Mouse (Mus musculus): ENCODE measurements around the gene Thrb. TPM values are rescaled to one million over a fixed set of nuclear protein-coding genes. Genes with fewer than 3 reads are reported as not detected.

The Thrb gene
- polyA plus RNA-seq, 1 experiment from 2014 or later, result 6.4 TPM

- Histone ChIP-seq H3K4me1 (ENCODE audit: insufficient read depth) (no peaks in the 10 kb centered on the region), H3K4me2 (ENCODE audit: low read depth, low read length) (no peak overlapping the region), H3K9ac (replicated peaks) (no peak overlapping the region), H3K36me3 (replicated peaks; ENCODE audit: insufficient read depth, low read length) (no peaks in the 10 kb centered on the region), H3K4me3 (ENCODE audit: low read depth, low read length) (no peak overlapping the region), H3K27ac (ENCODE audit: low read depth) (no peak overlapping the region), H3K27me3 (ENCODE audit: insufficient read depth, low read length) (no peaks in the 10 kb centered on the region), H3K9me3 (ENCODE audit: low read length) (no peaks in the 10 kb centered on the region)
- DNase-seq, result no peak
- ATAC-seq, result no peak
- 49% methylated on average over 2 of the region's 2 CpGs for WGBS (ENCODE audit: insufficient replicate concordance)
- TF ChIP-seq EP300 (IDR thresholded peaks at IDR 0.05; ENCODE audit: low read depth), result no peak
- no peak for TF ChIP-seq CTCF (IDR thresholded peaks at IDR 0.05; ENCODE audit: low read depth)
Observed at GRCm38 (mm10) chr14:17903121-17903520, 243.1 kb downstream of the Thrb start.

GRCm38 (mm10) chr14:17904554-17904953, 244.5 kb downstream of the Thrb start:
- ATAC-seq (no peak), DNase-seq (no peak)
- no peaks in the 10 kb centered on the region for H3K27me3 ChIP-seq (ENCODE audit: insufficient read depth, low read length)
- no peaks in the 10 kb centered on the region for H3K4me1 ChIP-seq (ENCODE audit: insufficient read depth)
- H3K4me2 ChIP-seq (ENCODE audit: low read depth, low read length), result no peak overlapping the region
- no peak overlapping the region for H3K9ac ChIP-seq (replicated peaks)
- H3K9me3 ChIP-seq (ENCODE audit: low read length), result no peaks in the 10 kb centered on the region
- H3K4me3 ChIP-seq (ENCODE audit: low read depth, low read length), result no peak overlapping the region
- H3K27ac ChIP-seq (ENCODE audit: low read depth), result no peak overlapping the region
- TF ChIP-seq CTCF (IDR thresholded peaks at IDR 0.05; ENCODE audit: low read depth) (peak; percentile 53), EP300 (IDR thresholded peaks at IDR 0.05; ENCODE audit: low read depth) (no peak)
- no peaks in the 10 kb centered on the region for H3K36me3 ChIP-seq (replicated peaks; ENCODE audit: insufficient read depth, low read length)
- 52% methylated on average over 1 of the region's 1 CpGs for WGBS (ENCODE audit: insufficient replicate concordance)

GRCm38 (mm10) chr14:17905627-17906026, 245.6 kb downstream of the Thrb start:
- ATAC-seq, result no peak
- Histone ChIP-seq H3K9ac (replicated peaks) (no peak overlapping the region), H3K27ac (ENCODE audit: low read depth) (no peak overlapping the region), H3K27me3 (ENCODE audit: insufficient read depth, low read length) (no peaks in the 10 kb centered on the region), H3K9me3 (ENCODE audit: low read length) (no peaks in the 10 kb centered on the region), H3K4me1 (ENCODE audit: insufficient read depth) (no peaks in the 10 kb centered on the region), H3K4me3 (ENCODE audit: low read depth, low read length) (no peak overlapping the region), H3K4me2 (ENCODE audit: low read depth, low read length) (no peak overlapping the region), H3K36me3 (replicated peaks; ENCODE audit: insufficient read depth, low read length) (no peaks in the 10 kb centered on the region)
- WGBS (ENCODE audit: insufficient replicate concordance), result 29% methylated on average over 3 of the region's 3 CpGs
- TF ChIP-seq CTCF (IDR thresholded peaks at IDR 0.05; ENCODE audit: low read depth), result no peak
- no peak for TF ChIP-seq EP300 (IDR thresholded peaks at IDR 0.05; ENCODE audit: low read depth)
- no peak for DNase-seq

- ATAC-seq (no peak), DNase-seq (no peak)
- no peak for TF ChIP-seq CTCF (IDR thresholded peaks at IDR 0.05; ENCODE audit: low read depth)
- TF ChIP-seq EP300 (IDR thresholded peaks at IDR 0.05; ENCODE audit: low read depth), result no peak
- Histone ChIP-seq H3K27me3 (ENCODE audit: insufficient read depth, low read length) (no peaks in the 10 kb centered on the region), H3K9ac (replicated peaks) (no peak overlapping the region), H3K9me3 (ENCODE audit: low read length) (no peaks in the 10 kb centered on the region), H3K27ac (ENCODE audit: low read depth) (no peak overlapping the region), H3K4me3 (ENCODE audit: low read depth, low read length) (no peak overlapping the region), H3K4me2 (ENCODE audit: low read depth, low read length) (no peak overlapping the region), H3K4me1 (ENCODE audit: insufficient read depth) (no peaks in the 10 kb centered on the region), H3K36me3 (replicated peaks; ENCODE audit: insufficient read depth, low read length) (no peaks in the 10 kb centered on the region)
- 62% methylated on average over 4 of the region's 4 CpGs for WGBS (ENCODE audit: insufficient replicate concordance)
Observed at GRCm38 (mm10) chr14:17906931-17907330, 246.9 kb downstream of the Thrb start.

GRCm38 (mm10) chr14:17911157-17911556, 251.1 kb downstream of the Thrb start:
- ATAC-seq, result no peak
- 56% methylated on average over 3 of the region's 3 CpGs for WGBS (ENCODE audit: insufficient replicate concordance)
- Histone ChIP-seq H3K9me3 (ENCODE audit: low read length) (no peaks in the 10 kb centered on the region), H3K4me2 (ENCODE audit: low read depth, low read length) (no peak overlapping the region), H3K4me1 (ENCODE audit: insufficient read depth) (no peaks in the 10 kb centered on the region), H3K36me3 (replicated peaks; ENCODE audit: insufficient read depth, low read length) (no peaks in the 10 kb centered on the region), H3K4me3 (ENCODE audit: low read depth, low read length) (no peak overlapping the region), H3K27ac (ENCODE audit: low read depth) (no peak overlapping the region), H3K9ac (replicated peaks) (no peak overlapping the region), H3K27me3 (ENCODE audit: insufficient read depth, low read length) (no peaks in the 10 kb centered on the region)
- TF ChIP-seq CTCF (IDR thresholded peaks at IDR 0.05; ENCODE audit: low read depth) (no peak), EP300 (IDR thresholded peaks at IDR 0.05; ENCODE audit: low read depth) (no peak)
- no peak for DNase-seq

GRCm38 (mm10) chr14:17912573-17913207, 252.6 kb downstream of the Thrb start:
- Histone ChIP-seq H3K27ac (ENCODE audit: low read depth) (no peak overlapping the region), H3K9me3 (ENCODE audit: low read length) (no peaks in the 10 kb centered on the region), H3K9ac (replicated peaks) (no peak overlapping the region), H3K27me3 (ENCODE audit: insufficient read depth, low read length) (no peaks in the 10 kb centered on the region), H3K4me3 (ENCODE audit: low read depth, low read length) (no peak overlapping the region), H3K36me3 (replicated peaks; ENCODE audit: insufficient read depth, low read length) (no peaks in the 10 kb centered on the region), H3K4me2 (ENCODE audit: low read depth, low read length) (no peak overlapping the region), H3K4me1 (ENCODE audit: insufficient read depth) (peaks cover 7% of the 10 kb centered on the region; the same call in 1 of the 2 replicates)
- DNase-seq (no peak), ATAC-seq (no peak)
- WGBS (ENCODE audit: insufficient replicate concordance), result 65% methylated on average over 6 of the region's 6 CpGs
- TF ChIP-seq EP300 (IDR thresholded peaks at IDR 0.05; ENCODE audit: low read depth) (no peak), CTCF (IDR thresholded peaks at IDR 0.05; ENCODE audit: low read depth) (no peak)

Data from liver, postnatal 0 days (tissue).